Mouse (Mus musculus) forebrain, embryonic 10.5 days (tissue): Measurements from ENCODE around the gene Tex48. TPM values are rescaled to one million over a fixed set of nuclear protein-coding genes. Genes with fewer than 3 reads are reported as not detected.

Source experiments
- DNase-seq: peaks from one replicate; pipeline ENCODE4 v3.0.0-alpha.2; 2017; ENCODE audit warnings: low spot score; ENCODE audit errors: extremely low spot score
- H3K27ac ChIP-seq: fragments of 300-500 bp; sonication (generic); 2 replicates; pipeline ENCODE4 v1.5.1; 2016; ENCODE audit warnings: mild to moderate bottlenecking
- H3K27me3 ChIP-seq: fragments of 300-500 bp; sonication (generic); 2 replicates; pipeline ENCODE4 v1.6.1; 2016; ENCODE audit warnings: mild to moderate bottlenecking; ENCODE audit not compliant: poor library complexity, severe bottlenecking
- H3K36me3 ChIP-seq: fragments of 300-500 bp; sonication (generic); replicated peaks from 2 replicates; pipeline ENCODE4 v1.6.1; 2016; ENCODE audit warnings: mild to moderate bottlenecking, moderate library complexity
- H3K4me1 ChIP-seq: fragments of 300-500 bp; sonication (generic); 2 replicates; pipeline ENCODE4 v1.6.1; 2016
- H3K4me3 ChIP-seq: fragments of 300-500 bp; sonication (generic); 2 replicates; pipeline ENCODE4 v1.5.1; 2016; ENCODE audit warnings: mild to moderate bottlenecking, moderate library complexity
- H3K9me3 ChIP-seq: fragments of 300-500 bp; sonication (generic); 2 replicates; pipeline ENCODE4 v1.6.1; 2016; ENCODE audit warnings: mild to moderate bottlenecking, moderate library complexity
- WGBS: fragments of 180-500 bp; shearing (Covaris S2); methylation state at CpG from one replicate; pipeline ENCODE4 v1.1.7; 2016; 5-methylcytosine and 5-hydroxymethylcytosine counted together
- polyA plus RNA-seq: library from polyadenylated mRNA; unstranded; fragments of >200 nt; fragmentation: Nextera tagmentation; extraction: Ambion mirVana; gene quantifications from 2 replicates; pipeline ENCODE4 v1.2.1, GENCODE M21; 2016

Gene Tex48
- polyA plus RNA-seq, 1 experiment from 2014 or later: not detected

DNA sequence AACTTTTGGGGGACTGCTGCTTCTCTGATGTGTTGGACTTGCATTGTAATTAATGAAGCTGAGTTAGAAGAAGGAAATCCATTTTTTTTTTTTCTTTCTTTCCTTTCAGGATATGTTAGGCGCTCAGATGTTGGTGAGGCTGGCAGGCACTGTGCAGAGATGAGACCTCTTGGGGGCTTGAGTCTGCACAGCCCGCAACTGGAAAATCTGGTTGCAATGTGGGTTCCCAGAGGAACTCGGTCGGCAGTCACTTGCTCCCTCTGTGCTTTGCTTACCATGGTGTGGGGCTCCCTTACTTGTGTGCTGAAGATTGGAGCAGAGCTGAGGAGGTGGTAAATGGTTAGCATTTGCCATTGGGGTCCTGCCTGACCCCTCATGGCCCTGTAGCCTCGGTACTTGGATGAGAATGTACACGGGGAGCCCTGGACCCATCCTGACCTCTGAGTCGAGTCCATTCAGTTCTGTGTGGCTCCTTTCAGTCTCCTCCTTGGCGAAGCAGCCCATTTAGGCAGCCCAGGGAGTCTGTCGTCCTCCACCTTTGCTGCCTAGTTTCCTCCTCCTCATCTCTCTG is 63.0 kb downstream of the Tex48 start:
- Histone ChIP-seq H3K4me1 (peaks cover 55% of the 10 kb centered on the region), H3K36me3 (peaks cover 12% of the 10 kb centered on the region), H3K27me3 (peaks cover 3% of the 10 kb centered on the region), H3K4me3 (peak overlapping the region; percentile 64), H3K27ac (peak overlapping the region; percentile 94), H3K9me3 (no peaks in the 10 kb centered on the region)
- 49% methylated on average over 9 of the region's 9 CpGs for WGBS
- no peak for DNase-seq

DNA sequence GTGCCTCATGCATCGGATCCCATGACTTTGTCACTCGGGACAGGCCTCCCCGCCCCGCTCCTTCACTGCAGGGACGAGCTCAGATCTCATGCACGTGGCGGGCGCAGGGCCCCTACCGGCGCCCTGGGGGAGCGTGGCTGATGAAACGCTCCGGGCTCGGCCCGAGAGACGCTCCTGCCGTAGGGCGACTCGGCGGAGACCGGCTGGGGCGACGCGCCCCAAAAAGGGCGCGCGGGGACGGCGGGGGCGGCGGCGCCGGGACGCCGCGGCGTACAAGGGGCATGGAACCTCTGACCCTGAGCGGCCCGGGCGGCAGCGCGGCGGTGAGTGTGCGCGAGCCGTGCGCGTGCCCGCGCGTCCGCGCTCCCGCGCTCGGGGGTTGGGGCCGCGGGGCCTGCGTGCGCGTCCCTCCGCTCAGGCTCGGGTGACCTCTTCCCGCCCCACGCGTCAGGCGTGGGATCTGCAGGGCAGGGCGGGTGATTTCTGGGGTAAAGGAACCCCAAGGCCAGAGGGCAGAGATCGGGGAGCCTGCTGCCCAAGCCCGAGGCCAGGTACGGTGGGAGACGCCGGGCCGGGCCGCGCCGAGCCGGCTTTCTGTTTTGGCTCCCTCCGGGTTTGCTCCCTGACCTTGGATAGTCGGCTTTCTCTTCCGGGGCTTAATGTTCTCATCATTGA is 63.7 kb downstream of the Tex48 start, which contains the start of gene Tmem268:
Gene Tmem268 (plus strand): TSS at position 375 of the 675 bp plus-strand sequence.
- Histone ChIP-seq H3K27me3 (peaks cover 3% of the 10 kb centered on the region), H3K36me3 (peaks cover 14% of the 10 kb centered on the region), H3K27ac (peak within 1 kb of the TSS; percentile 94), H3K4me1 (peaks cover 62% of the 10 kb centered on the region), H3K4me3 (peak within 1 kb of the TSS; percentile 64), H3K9me3 (no peaks in the 10 kb centered on the region)
- under 1% methylated on average over 81 of the region's 81 CpGs for WGBS
- peak; percentile 77 for DNase-seq

DNA sequence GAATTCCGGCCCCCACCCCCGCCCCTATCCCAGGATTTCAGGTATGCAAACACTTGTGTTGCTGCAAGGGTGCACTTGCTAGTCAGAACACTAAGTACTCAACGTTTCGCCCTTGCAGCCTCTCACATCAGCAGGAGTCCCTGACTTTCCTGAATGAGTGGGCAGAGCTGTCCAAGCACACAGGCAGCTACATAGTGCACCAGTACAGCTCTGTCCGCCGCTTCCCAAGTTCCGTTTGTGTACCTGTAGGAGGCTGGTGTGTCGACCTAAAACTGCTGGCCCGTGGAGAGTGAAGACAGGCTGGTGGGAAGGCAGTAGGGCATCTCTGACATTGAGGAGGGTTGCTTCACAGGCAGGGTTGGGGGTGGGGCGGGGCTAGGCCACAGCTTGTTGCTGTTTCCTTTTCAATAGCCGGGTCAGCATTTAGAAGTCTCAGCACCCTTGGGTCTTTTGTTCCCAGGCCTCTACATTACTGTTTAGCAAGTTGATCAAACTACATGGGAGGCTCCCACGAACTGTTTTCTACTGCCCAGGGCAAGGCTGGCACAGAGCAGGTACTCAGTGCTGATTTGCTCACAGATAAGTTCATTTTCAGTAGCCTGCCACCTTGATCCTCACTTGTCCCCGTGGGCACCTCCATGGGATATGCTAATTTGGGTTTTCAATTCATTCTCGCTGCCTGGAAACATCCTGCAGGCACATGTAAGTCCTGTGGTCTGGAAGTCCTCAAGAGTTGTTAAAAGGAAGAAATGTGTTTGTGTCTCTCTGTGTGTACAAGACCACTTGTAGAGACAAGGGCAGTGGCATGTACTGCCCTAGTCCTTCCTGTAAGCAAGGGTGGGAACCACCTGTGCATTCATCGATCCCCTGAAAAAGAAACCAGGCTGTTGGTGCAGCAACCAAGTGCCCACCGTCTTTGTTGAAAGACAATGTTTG is 64.8 kb downstream of the Tex48 start:
- Histone ChIP-seq H3K4me1 (peaks cover 61% of the 10 kb centered on the region), H3K4me3 (peak overlapping the region; percentile 64; the same call in 1 of the 2 replicates), H3K27me3 (peaks cover 3% of the 10 kb centered on the region), H3K36me3 (peaks cover 21% of the 10 kb centered on the region), H3K27ac (peak overlapping the region; percentile 94), H3K9me3 (no peaks in the 10 kb centered on the region)
- 23% methylated on average over 16 of the region's 16 CpGs for WGBS
- DNase-seq: no peak

Other genes with a start within 250 kb of the Tex48 start
- gene Akna, start 219.1 kb downstream of the Tex48 start, polyA plus RNA-seq: 10.2 and 13.1 TPM in 2 replicates
- gene Whrn, start 126.4 kb downstream of the Tex48 start, polyA plus RNA-seq: 4.6 and 5.1 TPM in 2 replicates
- gene Atp6v1g1, start 77.7 kb downstream of the Tex48 start, polyA plus RNA-seq: 234 and 239 TPM in 2 replicates
- 9.1 and 9.5 TPM in 2 replicates for gene Tmem268, start 63.6 kb downstream of the Tex48 start, polyA plus RNA-seq
- not detected in 2 replicates for gene Gm11213, start 17.2 kb downstream of the Tex48 start, polyA plus RNA-seq
- not detected in 2 replicates for gene Gm11214, start 41.0 kb upstream of the Tex48 start, polyA plus RNA-seq
- gene Tnfsf15, start 122.7 kb upstream of the Tex48 start, polyA plus RNA-seq: not detected in 2 replicates
- gene Tnfsf8, start 238.9 kb upstream of the Tex48 start, polyA plus RNA-seq: not detected in 2 replicates